Mouse (Mus musculus) forelimb bud, embryonic 11.5 days (tissue): Measurements from ENCODE around the gene Rgs6.

Experiments
- DNase-seq: peaks from one replicate; pipeline ENCODE4 v3.0.0-alpha.2; 2012; ENCODE audit warnings: low read depth, low spot score

The Rgs6 gene

GRCm38 (mm10) chr12:82647876-82648275, 59.8 kb downstream of the Rgs6 start:
- no peak for DNase-seq

GRCm38 (mm10) chr12:82649991-82650390, 61.9 kb downstream of the Rgs6 start:
- DNase-seq: no peak

- DNase-seq: no peak
These were observed 76.5 kb downstream of the Rgs6 start for GRCm38 (mm10) chr12:82664598-82664997.

DNA sequence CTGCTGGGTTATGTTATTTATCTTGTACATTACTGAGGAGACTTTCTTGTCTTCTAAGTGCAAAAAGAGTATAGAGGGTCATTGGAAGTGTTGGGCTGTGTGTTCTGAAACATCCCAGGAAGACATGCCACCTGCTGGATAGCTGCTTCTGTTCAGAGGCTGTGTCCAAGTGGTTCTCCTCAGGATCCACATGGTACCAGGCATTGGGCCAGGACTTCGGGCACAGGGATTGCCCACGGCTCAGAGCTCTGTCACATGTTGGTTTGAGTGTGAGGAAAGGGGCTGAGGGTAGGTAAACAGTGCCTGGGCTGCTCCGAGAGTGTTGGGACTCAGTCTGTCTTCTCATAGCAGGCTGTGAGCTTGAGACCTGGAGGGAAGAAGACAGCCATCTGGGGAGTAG, 79.3 kb downstream of the Rgs6 start:
- no peak for DNase-seq

GRCm38 (mm10) chr12:82670201-82670737, 82.2 kb downstream of the Rgs6 start:
- no peak for DNase-seq

GRCm38 (mm10) chr12:82671591-82671990, 83.5 kb downstream of the Rgs6 start:
- DNase-seq: no peak

DNA sequence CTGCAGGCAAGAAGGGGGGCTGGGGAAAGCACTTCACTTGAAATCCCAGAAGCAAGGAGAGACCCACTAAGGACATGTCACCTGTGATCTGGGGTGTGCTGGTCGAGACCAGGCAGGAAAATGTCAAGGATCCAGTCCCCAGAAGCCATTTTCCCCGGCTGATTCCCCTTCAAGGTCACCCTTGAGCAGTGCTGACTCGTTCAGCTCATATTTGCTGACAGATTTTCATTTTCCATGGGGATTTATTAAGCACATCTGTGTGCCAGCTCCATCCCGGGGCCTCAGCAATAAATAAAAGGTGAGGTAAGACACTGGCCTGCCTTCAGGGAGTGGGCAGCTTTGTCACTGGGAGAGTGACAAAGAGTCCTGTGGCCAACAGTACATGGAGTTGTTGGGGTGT, 87.0 kb downstream of the Rgs6 start:
- no peak for DNase-seq

- no peak for DNase-seq
These were observed 98.9 kb downstream of the Rgs6 start for GRCm38 (mm10) chr12:82687015-82687414.

- no peak for DNase-seq
These were observed 110.9 kb downstream of the Rgs6 start for GRCm38 (mm10) chr12:82698886-82699527.

DNA sequence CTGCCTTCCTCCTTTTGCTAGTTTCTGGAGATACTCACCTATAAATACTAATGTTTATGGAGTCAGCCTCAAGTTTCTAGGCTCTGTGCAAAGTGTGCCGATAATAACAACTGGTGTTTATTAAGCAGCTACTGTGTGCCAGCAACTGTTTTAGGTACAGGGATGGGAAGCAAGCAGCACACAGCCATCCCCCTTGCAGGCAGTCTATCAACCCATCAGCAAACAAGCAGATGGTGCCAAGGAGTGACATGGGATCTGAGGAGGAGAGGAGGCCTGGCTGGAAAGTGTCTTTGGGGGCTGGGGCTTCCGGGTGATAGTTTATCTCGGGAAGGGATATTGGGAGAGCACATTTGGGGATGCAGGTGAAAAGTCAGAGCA, 111.4 kb downstream of the Rgs6 start:
- no peak for DNase-seq

DNA sequence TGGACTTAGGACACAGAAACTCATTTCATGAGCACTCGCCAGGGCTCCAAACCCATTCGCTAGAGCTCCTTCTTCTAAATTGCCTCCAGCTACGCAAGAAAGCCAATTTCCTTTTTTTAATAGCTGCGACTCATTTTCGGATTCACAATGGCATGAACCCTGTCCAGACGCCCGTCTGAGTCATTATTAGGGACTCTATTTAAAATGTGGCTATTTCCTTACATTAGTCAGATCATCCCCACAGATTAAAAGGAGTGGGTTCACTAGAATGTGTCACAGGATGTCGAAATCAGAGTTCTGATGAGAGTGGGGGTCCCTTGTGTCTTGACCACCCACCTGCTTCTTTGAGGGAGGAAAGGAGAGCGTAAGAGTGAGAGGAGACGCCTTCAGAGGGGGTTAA, 112.1 kb downstream of the Rgs6 start:
- DNase-seq: no peak

GRCm38 (mm10) chr12:82700840-82701239, 112.7 kb downstream of the Rgs6 start:
- DNase-seq: peak; percentile 20

GRCm38 (mm10) chr12:82701359-82701758, 113.3 kb downstream of the Rgs6 start:
- no peak for DNase-seq

DNA sequence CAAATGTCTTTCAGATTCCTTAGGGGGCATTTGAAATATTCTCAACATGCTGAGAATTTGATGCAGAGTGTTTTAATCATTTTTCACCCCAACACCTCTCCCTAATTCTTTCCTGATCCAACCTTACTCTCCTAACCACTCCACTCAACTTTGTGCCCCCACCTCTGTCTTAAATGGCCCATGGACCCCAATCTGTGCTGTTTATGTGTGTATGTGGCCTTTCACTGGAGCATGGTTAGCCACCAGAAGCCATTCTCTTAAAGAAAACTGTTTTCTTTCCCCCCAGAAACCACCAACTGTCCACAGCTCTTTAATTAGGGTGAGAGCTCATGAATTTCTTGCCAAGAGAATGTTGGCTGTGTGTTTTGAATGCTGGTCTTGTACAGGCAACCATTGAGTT, 122.3 kb downstream of the Rgs6 start:
- DNase-seq: no peak

DNA sequence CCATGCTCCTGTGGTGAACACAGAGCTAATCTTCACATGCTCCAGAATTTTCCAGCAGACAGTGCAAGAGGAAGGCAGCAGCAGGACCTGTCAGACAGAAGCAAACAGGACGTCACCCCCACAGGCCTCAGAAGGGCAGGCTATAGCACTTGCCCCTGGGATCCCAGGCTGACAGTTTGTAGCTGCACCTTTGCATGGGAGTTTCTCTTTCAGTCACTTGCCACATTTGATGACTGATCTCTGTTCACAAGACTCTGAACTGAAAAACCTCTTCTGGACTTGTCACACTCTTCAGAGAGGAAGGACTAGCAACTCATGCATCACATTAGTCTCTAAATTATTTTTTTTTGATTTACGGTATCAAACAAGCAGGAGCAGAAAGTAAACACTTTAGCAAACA, 126.2 kb downstream of the Rgs6 start:
- DNase-seq: no peak

- no peak for DNase-seq
These were observed 135.0 kb downstream of the Rgs6 start for GRCm38 (mm10) chr12:82723017-82723540.

DNA sequence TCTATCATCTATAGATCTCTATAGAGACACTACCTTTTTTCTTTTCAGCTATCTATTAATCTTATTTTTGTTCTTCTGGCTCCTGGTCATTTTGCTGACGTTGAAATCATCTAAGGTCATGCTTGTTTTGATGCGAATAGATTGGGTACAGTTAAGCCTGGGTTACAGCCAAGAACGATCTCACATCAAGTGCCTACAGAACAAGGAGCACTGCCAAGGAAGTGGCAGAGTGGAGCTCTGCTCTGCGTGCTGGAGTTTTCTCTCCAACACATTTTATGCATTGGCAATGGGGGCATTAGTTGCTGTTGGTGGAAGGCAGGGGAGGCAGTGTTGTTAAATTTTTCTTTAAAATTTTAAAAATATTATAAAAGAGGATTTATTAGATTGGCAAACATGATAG, 138.2 kb downstream of the Rgs6 start:
- DNase-seq: no peak

GRCm38 (mm10) chr12:82731587-82731986, 143.5 kb downstream of the Rgs6 start:
- DNase-seq: no peak

GRCm38 (mm10) chr12:82742955-82743354, 154.9 kb downstream of the Rgs6 start:
- DNase-seq: no peak

- DNase-seq: no peak
These were observed 155.9 kb downstream of the Rgs6 start for GRCm38 (mm10) chr12:82744026-82744425.

DNA sequence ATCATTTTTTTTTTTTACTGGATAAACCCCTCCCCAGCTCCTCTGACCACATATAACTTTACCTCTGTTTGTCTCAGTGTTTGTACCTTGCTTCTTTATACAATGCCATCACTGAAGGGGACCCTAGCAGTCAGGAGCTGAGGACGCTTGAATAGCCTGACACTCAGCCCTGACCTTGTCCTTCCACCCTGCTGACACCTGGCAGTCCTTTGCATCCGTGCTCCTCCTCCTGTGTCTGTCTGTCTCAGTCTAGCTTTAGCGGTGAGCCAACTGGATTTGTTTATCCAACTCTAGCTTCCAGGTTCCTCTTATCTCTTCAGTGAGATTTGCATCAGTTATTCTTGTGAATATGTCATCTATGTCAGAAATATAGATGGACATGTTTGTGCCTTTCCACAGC, 156.7 kb downstream of the Rgs6 start:
- no peak for DNase-seq

- no peak for DNase-seq
These were observed 159.0 kb downstream of the Rgs6 start for GRCm38 (mm10) chr12:82747099-82747498.

- no peak for DNase-seq
These were observed 163.8 kb downstream of the Rgs6 start for GRCm38 (mm10) chr12:82751846-82752245.

DNA sequence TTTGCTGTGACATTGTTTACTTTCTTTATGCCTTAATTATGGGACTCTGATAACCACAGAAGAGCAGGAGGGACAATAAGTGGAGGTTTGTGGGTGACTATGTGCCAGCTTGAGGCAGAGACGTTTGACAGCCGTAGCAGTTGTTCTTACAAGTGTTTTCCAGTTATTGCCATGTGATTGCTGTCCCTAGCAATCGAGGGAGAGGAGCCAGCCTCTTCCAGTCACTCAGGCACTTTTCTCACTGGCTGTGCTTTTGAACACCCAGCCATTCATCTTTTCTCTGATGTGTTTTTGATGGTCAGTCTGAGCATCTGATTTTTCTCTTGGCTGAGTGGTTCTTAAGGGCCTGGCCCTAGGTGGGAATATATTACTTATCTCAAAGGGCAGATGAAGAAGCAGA, 166.4 kb downstream of the Rgs6 start:
- DNase-seq: no peak
